Mouse (Mus musculus) embryonic fibroblast, embryonic 13.5 days (primary cell): ENCODE results near the gene Gm20388.

Experiments
- CTCF ChIP-seq: IDR thresholded peaks from 2 replicates; pipeline ENCODE4 v1.5.1; 2011; ENCODE audit warnings: mild to moderate bottlenecking, control low read depth, low read length, moderate library complexity, borderline replicate concordance; ENCODE audit not compliant: insufficient read depth
- POLR2A ChIP-seq: IDR thresholded peaks from 2 replicates; pipeline ENCODE4 v1.6.1; 2011; ENCODE audit warnings: low read depth, mild to moderate bottlenecking, control low read depth, low read length, moderate library complexity

DNA sequence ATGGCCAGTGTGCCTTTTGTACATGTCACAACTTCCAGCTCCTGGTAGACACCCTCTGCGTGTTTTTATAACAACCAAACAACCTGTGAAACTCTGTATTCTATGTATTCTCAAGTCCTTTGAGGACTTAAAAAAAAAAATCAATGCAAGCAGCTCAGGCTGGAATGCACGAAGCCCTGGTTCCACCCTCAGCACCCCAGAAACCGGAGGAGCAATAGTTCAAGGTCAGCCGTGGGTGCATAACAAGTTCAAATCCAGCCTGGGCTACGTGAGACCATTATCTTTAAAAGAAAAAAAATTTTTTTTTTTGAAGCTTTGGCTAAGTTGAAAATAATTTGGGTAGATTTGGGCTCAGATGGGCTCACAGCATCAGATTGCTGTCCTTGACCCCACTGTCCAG is 353.2 kb downstream of the Gm20388 start:
- TF ChIP-seq POLR2A (no peak), CTCF (no peak)
